Mouse (Mus musculus): Measurements from ENCODE around the gene Zranb2. TPM values are rescaled to one million over a fixed set of nuclear protein-coding genes. Genes with fewer than 3 reads are reported as not detected.

Zranb2 gene
- total RNA-seq, 2 experiments from 2014 or later = 133 to 136 TPM

DNA sequence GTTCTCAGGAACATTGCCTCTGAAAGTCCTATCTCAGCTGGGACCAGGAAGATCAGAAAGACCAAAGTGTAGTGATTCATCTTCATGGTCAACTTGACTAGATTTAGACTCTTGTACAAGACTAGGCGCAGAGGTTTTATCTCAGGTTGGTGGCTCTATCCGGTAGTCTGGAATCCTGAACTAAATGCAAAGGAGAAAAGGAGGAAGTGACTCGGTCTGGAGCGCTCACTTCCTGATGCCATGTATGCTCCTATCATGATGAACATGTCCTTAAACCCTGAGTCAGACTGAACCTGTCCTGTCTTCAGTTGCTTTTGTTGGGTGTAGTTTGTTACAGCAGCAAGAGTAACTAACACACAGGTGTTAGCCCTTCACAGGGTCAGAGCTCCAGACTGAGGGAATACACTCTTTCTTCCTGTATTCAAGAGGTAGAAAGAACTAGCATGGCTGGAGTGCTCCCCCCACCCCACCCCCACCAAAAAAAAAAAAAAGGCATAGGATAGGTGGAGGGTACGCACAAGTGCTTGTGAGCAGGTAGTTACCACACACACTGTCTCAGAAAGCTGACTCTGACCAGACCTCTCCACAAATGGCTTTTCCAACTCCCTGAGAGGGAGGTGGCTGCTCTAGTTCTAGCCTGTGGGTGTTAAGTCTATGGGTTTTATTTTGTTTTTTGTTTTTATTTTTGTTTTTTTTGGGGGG lies 44.7 kb downstream of the Zranb2 start:
- no peak for DNase-seq (ENCODE audit: low spot score in 2 of 2)

DNA sequence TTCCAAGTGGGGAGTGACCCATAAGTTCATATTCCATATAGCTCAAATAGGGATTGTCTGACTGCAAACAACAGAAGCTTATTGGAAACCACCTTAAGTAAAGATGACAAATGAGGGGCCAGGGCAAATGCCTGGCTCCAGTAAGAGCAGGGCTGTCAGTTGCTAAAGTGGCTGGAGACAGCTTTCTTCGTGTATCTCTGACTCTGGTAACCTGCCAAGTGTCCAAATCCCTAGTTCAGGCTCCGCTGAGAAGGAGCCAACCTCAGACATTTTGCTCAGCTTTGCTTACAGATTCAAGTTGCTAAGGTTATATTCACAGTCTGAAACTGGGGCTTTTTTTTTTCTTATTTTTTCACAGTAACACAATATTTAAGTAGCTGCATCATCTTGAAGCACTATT lies 45.4 kb downstream of the Zranb2 start:
- DNase-seq (ENCODE audit: low spot score in 2 of 2) = no peak

DNA sequence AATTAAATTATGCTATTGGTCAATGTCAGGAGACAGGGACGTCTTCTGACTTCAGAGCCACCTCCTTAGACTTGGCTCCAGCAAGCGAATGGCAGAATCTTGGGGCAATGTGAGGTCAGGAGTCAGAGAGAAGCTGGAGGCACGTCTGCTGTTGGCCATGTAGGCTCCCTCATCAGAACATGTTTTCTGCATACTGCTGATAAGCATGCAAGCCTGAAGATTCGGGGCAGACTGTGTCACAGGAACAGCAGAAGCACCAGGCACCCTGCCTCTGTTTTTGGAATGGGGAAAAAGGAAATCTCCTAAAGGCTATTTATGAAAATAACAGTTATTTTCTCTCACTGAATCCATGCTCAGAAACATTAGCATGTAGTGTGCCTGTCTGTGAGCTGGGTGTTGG lies 46.3 kb downstream of the Zranb2 start:
- no peak for DNase-seq (ENCODE audit: low spot score in 2 of 2)

DNA sequence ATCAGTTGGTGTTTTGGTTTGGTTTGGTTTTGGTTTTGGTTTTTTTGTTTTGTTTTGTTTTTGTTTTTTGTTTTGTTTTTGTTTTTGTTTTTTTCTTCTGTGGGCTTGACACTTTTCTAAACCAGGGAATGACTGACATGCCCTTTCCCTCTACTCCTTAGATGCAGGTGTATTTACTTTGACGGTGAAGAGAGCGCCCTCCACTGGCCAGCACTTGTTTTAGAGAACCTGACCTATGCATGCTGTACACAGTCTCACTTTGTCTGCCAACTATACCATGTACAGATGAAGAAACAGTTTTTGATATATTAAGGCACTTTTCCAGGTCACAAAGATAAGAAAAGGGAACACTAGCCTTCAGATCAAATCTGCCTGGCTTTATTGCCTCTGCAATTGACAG lies 47.8 kb downstream of the Zranb2 start:
- no peak for DNase-seq (ENCODE audit: low spot score in 2 of 2)

DNA sequence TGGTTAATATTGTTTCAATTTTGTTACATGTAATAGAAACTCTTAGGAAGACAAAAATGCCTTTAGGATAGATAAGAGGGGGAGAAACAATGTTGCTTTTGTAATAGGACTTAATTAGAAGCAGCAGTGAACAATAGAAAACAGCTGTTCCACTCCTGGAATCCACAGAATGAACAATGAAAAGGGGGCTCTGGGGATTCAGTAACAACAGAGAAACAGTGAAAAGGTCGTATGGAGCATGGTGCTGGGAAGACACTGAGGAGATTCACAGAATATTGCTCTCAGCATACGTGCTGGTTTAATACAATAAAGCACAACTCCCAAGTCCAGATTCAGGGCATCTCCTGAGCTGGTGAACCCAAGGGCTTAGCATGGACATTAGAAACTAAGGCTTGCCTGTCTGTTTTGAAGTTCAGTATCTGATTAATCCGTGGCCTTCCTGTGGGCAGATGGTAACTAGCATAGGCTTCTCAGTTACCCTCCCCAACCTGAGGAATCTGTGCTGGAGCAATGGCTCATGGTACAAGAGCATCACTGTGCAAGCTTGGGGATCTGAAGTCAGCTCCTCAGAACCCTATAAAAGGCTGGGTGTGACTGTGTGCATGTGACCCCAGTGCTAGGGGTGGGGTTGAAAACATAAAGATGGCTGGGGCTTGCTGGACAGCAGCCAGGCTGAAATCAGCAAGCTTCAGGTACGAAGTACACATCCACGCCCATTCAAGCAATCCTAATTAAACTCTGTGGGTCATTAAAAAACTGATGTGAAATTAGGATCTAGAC lies 48.9 kb downstream of the Zranb2 start:
- DNase-seq (ENCODE audit: low spot score in 2 of 2) = no peak

DNA sequence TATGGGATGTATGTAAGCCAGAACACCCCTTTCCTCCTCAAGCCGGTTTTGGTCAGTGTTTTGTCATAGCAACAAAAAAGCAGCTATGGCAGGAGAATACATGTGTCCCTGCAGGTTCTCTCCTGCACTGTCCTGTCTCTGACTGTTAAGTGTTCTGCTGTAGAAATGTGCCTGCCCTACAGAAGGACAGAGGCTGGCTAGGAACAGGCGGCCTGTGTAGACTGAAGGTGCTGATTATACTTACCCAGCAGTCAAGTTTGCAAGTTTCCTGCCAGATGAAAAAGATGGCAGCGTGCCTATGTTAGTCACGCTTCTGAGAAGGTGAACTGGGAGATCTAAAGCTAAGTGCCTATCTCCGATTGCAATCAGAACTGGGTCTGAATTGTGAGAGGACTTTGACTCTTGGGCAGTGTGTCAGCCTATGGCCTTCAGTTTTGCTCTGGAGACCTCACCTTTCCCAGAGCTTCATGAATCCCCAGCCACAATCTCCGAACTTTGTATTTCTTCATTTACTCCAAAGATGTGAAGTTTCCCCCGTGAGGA lies 63.9 kb downstream of the Zranb2 start:
- no peak for DNase-seq (ENCODE audit: low spot score in 2 of 2)

Small RNA genes within 50 kb of the gene (microRNA-seq; reads per million reads assigned to microRNA genes)
- 306 to 350 reads per million in 2 experiments for gene Mir186

Other genes starting within 250 kb of the Zranb2 start
- gene Ptger3, start 32.7 kb downstream of the Zranb2 start, total RNA-seq (2021) = 1 to 10 TPM; 1.9 to 2.3 TPM

All from layer of hippocampus, adult 18-20 months (tissue).